Mouse (Mus musculus) gastrocnemius, adult 2 months (tissue): ENCODE measurements around the gene Paics. TPM values are rescaled to one million over a fixed set of nuclear protein-coding genes. Genes with fewer than 3 reads are reported as not detected.
"Not testable (repeated sequence)": the region's sequence is repeated elsewhere in the genome, so short reads cannot be mapped to it uniquely, and the experiment has no call there.

ENCODE experiments used
- DNase-seq: peaks from one replicate; pipeline ENCODE4 v3.0.0; 2022
- H3K27ac ChIP-seq: fragments of 200-600 bp; 2 replicates; pipeline ENCODE4 v1.8.1; 2022; ENCODE audit warnings: mild to moderate bottlenecking
- H3K4me3 ChIP-seq: fragments of 200-600 bp; 2 replicates; pipeline ENCODE4 v1.8.1; 2022; ENCODE audit warnings: mild to moderate bottlenecking, moderate library complexity
- CTCF ChIP-seq: fragments of 200-600 bp; IDR thresholded peaks from 2 replicates; pipeline ENCODE4 v1.8.1; 2022; ENCODE audit warnings: antibody characterized with exemption, mild to moderate bottlenecking, moderate library complexity
- intact Hi-C: fragments of 180-260 bp; cut with DNase I; formaldehyde crosslinking; loops from one replicate; pipeline ENCODE4 v1.15.1; 2025
- long read RNA-seq, 2 experiments: library from polyadenylated mRNA; stranded (forward); transcript quantifications; one replicate each; pipeline ENCODE4 v2.0.0; 2021
- total RNA-seq, 2 experiments: library from RNA; stranded (reverse); gene quantifications; 2 replicates each; pipeline ENCODE4 v1.2.3; 2021

Paics gene
- total RNA-seq: 100 to 1,000 TPM; 129 to 139 TPM
- long read RNA-seq, experiment 1, transcript Paics-203 (10 exons, 2,345 nt): minor isoform, 5 of 173 reads
- long read RNA-seq, experiment 1, transcript Paics-202 (10 exons, 1,862 nt): minor isoform, 7 of 173 reads
- long read RNA-seq, experiment 1, transcript Paics-201 (9 exons, 2,482 nt): major isoform, 135 of 173 reads
- long read RNA-seq, experiment 1, partial matches to known transcripts: 12 of 173 reads
- long read RNA-seq, experiment 1, other reads (novel, unspliced or antisense): 13 of 173 reads
- long read RNA-seq, experiment 2, transcript Paics-202 (10 exons, 1,862 nt): minor isoform, 6 of 173 reads
- long read RNA-seq, experiment 2, transcript Paics-203 (10 exons, 2,345 nt): minor isoform, 10 of 173 reads
- long read RNA-seq, experiment 2, transcript Paics-201 (9 exons, 2,482 nt): major isoform, 136 of 173 reads
- long read RNA-seq, experiment 2, partial matches to known transcripts: 4 of 173 reads
- long read RNA-seq, experiment 2, other reads (novel, unspliced or antisense): 15 of 173 reads

GRCm38 (mm10) chr5:76951106-76952027 lies at the start of gene Paics, which contains the start of gene Ppat:
Gene Paics, plus strand, starts transcription at chr5:76951307.
Gene Ppat, minus strand, starts transcription at chr5:76951578.
- intact Hi-C loops: loop anchor here (2.0 kb wide), 1 partner anchor 47 kb away; the partner anchor contains the start of gene Aasdh
- peak; percentile 99 for DNase-seq
- no peak for TF ChIP-seq CTCF
- H3K27ac ChIP-seq: peak within 1 kb of the TSS; percentile 99
- peak within 1 kb of the TSS; percentile 91 for H3K4me3 ChIP-seq

- TF ChIP-seq CTCF: no peak
- no peak overlapping the region for H3K27ac ChIP-seq
- intact Hi-C loops: loop anchor here (10.0 kb wide), 1 partner anchor 413 kb away; the partner anchor contains the start of genes Noa1 and Polr2b
- no peak for DNase-seq
- no peak overlapping the region for H3K4me3 ChIP-seq
Observed at GRCm38 (mm10) chr5:76902131-76902530, 49.0 kb upstream of the Paics start.

- DNase-seq: no peak
- TF ChIP-seq CTCF: no peak
- Histone ChIP-seq H3K4me3 (peak overlapping the region; percentile 83), H3K27ac (peak overlapping the region; percentile 99)
- intact Hi-C loops: loop anchor here (2.0 to 10.0 kb wide), 3 partner anchors 46 to 410 kb away; partner anchors contain the start of genes Noa1, Paics, Polr2b and Ppat
Observed at GRCm38 (mm10) chr5:76904713-76905404, 46.2 kb upstream of the Paics start.

- DNase-seq: peak; percentile 98
- intact Hi-C loops: loop anchor here (2.0 to 10.0 kb wide), 3 partner anchors 45 to 409 kb away; partner anchors contain the start of genes Noa1, Paics, Polr2b and Ppat
- peak within 1 kb of the TSS; percentile 99 for H3K27ac ChIP-seq
- TF ChIP-seq CTCF: peak; percentile 38
- H3K4me3 ChIP-seq: peak within 1 kb of the TSS; percentile 83
Observed at GRCm38 (mm10) chr5:76905405-76906154, 45.5 kb upstream of the Paics start, which contains the start of gene Aasdh. Gene Aasdh, minus strand, starts transcription at chr5:76905514.

GRCm38 (mm10) chr5:76906155-76906499 lies 45.0 kb upstream of the Paics start:
- Histone ChIP-seq H3K4me3 (peak overlapping the region; percentile 83), H3K27ac (peak overlapping the region; percentile 99)
- TF ChIP-seq CTCF: no peak
- intact Hi-C loops: loop anchor here (10.0 kb wide), 1 partner anchor 409 kb away; the partner anchor contains the start of genes Noa1 and Polr2b
- DNase-seq: no peak

- no peak for DNase-seq
- no peak overlapping the region for H3K27ac ChIP-seq
- intact Hi-C loops: no loop called here
- no peak for TF ChIP-seq CTCF
- H3K4me3 ChIP-seq: no peak overlapping the region
Observed at GRCm38 (mm10) chr5:76910807-76911206, 40.3 kb upstream of the Paics start.

- not testable (repeated sequence) for H3K27ac ChIP-seq
Observed at GRCm38 (mm10) chr5:76912522-76912921, 38.6 kb upstream of the Paics start.

GRCm38 (mm10) chr5:76922833-76923232 lies 28.3 kb upstream of the Paics start:
- H3K4me3 ChIP-seq: peak overlapping the region; percentile 59
- peak overlapping the region; percentile 93 for H3K27ac ChIP-seq
- peak; percentile 37 for DNase-seq
- intact Hi-C loops: loop anchor here (5.0 kb wide), 1 partner anchor 34 kb away; no protein-coding TSS in a partner anchor
- no peak for TF ChIP-seq CTCF

More at GRCm38 (mm10) chr5:76912522-76912921, 38.6 kb upstream of the Paics start:
- H3K4me3 ChIP-seq, DNase-seq, intact Hi-C loops: not testable (repeated sequence)

GRCm38 (mm10) chr5:76923428-76923827 lies 27.7 kb upstream of the Paics start:
- Histone ChIP-seq H3K27ac (peak overlapping the region; percentile 93), H3K4me3 (peak overlapping the region; percentile 59)
- DNase-seq: peak; percentile 96
- intact Hi-C loops: loop anchor here (5.0 kb wide), 1 partner anchor 34 kb away; no protein-coding TSS in a partner anchor
- no peak for TF ChIP-seq CTCF

GRCm38 (mm10) chr5:76924296-76924695 lies 26.8 kb upstream of the Paics start:
- peak overlapping the region; percentile 93 for H3K27ac ChIP-seq

More at GRCm38 (mm10) chr5:76924296-76924695, 26.8 kb upstream of the Paics start:
- peak overlapping the region; percentile 50 for H3K4me3 ChIP-seq
- intact Hi-C loops: loop anchor here (5.0 kb wide), 1 partner anchor 33 kb away; no protein-coding TSS in a partner anchor
- DNase-seq: no peak
- no peak for TF ChIP-seq CTCF
